Mouse (Mus musculus) urinary bladder, postnatal 4 days (tissue): ENCODE data around the gene Supt6.
A peak's percentile ranks its signal among the peaks of the same experiment; 100 is the strongest.
"Not testable (repeated sequence)": the region's sequence is repeated elsewhere in the genome, so short reads cannot be mapped to it uniquely, and the experiment has no call there.

ENCODE experiments used
- DNase-seq, 2 experiments: peaks; one replicate each; pipeline ENCODE4 v3.0.0; 2021 to 2022; ENCODE audit warnings: low spot score in 2 of 2

Supt6 gene

DNA sequence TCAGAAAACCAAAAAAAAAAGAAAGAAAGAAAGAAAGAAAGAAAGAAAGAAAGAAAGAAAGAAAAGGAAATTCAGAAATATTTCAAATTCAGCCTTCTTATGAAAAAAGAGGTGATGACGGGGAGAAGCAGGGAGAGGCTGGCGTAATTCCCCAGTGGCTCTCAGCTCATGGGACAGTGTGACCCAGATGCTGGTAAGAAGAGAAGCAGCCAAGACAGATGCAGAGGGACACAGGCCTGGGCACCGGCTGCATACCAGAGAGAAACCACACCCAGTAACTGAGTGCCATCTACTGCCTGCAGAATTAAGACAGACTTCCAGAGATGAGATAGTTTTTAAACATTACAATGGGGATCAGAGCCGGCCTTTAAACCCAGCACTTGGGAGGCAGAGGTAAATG lies 22.2 kb downstream of the Supt6 start:
- DNase-seq: no peak

DNA sequence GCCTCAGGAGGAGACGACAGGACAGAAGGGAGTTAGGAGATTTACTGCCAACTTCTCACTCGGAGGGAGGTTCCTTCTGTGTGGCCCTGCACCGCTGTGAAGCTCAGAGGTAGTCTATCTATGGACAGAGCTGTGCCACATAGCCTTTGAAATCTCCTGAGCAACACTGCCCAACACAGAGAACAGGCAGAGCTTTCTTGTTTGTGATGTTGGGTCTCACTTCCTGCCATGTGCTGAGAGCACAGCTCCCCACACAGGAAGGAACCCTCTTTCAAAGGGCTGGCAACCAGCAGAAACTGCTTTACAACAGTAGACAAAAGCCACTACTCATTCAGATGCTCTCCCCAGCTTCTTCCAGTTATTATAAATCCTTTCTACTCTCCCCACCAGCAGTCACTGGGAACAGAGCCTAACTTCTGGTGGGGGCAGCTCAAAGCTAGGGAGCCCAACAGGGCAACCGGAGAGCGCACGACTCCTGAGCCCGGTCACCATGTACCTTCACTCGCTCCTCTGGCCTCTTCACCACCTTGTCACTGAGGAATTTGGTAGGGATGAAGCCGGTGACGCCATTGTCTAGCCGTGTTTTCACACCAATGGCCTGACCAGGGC lies 30.0 kb downstream of the Supt6 start:
- DNase-seq: no peak

DNA sequence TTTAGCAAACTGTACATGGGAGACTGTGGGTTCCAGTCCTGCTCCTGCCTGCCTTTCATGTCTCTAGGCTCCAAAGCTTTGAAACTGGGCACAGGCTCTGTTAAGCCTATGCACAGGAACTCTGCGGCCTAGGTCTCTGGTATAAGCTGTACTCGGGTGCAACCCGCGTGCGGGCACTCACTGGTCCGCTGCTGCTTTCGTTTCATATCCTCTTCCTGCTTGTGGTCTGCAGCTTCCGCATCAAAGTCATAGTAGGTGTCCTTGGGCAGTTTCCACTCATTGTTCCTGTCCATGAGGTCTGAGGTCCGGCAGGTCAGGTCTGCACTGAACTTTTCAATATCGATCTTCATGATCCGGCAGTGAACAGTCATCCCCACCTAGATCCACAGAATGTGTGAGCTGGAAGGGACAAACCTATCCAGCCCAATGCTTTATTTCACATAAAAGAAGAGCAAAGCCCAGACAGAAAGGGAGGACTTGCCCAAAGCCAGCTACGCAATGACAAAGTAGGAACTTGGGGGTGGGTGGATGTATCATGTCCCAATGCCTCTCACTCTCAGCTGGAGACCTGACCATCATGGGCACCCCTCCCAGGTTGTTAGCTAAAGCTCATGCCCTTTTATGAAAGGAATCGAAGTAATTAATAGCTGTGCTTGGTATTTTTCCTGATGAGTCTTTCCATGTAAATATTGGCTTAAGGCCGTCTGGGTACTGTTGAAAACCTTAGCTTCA lies 32.5 kb downstream of the Supt6 start:
- DNase-seq: no peak

DNA sequence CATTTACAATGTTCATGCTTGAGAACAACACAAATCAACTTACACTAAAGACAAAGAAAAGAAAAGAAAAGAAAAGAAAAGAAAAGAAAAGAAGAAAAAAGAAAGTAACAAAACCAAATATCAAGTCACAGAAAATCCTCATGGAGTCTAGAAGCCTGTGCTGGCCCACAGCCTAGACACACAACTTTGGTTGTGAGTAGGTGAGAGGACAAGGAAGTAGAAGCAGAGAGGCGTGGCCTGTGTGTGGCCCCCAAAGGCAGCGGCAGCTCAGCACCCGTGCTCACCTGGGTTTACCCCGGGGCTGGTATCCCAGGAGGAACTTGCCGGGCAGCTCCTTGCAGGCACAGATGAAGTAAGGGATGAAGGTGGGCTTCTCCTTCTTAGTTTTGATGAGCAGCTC lies 34.3 kb downstream of the Supt6 start:
- DNase-seq: no peak

DNA sequence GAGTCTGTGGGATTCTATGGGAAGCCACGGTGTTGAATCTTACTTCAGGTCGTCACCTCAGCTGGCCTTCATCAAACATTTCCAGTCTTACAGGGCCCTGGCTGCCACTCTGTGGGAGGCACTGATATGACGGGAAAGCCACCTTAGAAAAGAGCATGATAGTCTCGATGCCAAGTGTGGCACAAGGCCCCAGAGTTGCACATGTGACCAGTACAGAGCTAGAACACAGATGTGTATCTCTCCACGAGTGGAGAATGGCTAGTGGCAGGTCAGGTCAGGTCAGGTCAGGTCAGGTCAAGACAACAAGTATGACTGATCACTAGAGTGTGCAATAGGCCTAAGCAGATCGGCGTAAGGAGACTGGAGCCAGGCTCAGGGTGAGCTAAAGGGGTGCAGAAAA lies 35.2 kb downstream of the Supt6 start:
- DNase-seq: no peak

DNA sequence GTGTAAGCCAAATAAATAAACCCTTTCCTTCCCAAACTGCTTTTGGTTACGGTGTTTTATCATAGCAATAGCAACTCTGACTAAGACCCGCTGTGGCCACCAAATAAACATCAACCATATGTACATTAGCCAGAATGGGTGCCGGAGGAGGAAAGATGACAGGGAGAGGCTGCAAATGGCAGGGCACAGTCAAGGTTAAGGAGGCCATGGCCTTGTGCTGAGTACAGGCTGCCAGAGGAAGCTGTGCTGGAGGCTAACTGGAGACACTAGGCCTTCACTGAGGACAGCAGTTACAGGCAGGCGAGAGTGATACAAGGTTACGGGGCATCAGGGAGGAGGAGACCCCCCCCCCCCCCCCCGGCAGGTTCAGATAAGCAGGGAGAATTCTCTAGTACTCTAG lies 35.9 kb downstream of the Supt6 start:
- no peak for DNase-seq

DNA sequence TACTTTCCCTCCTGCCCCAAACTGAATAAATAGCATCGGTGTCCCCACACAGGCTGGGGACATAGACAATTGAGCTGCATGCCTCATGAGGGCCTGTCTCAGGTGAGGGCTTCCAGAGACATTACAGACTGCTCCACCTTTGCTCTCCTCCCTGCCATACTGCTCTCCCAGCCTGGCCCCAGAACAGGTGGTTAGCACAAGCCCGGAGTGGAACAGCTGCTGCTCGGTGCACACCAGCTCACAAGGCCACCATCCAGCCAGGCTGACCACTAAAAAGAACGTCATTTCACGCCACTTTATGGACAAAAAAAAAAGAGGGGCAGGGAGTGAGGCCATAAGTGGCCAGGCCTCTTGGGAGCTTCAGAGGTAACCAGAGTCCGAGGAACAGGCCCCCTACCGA lies 38.6 kb downstream of the Supt6 start:
- no peak for DNase-seq

DNA sequence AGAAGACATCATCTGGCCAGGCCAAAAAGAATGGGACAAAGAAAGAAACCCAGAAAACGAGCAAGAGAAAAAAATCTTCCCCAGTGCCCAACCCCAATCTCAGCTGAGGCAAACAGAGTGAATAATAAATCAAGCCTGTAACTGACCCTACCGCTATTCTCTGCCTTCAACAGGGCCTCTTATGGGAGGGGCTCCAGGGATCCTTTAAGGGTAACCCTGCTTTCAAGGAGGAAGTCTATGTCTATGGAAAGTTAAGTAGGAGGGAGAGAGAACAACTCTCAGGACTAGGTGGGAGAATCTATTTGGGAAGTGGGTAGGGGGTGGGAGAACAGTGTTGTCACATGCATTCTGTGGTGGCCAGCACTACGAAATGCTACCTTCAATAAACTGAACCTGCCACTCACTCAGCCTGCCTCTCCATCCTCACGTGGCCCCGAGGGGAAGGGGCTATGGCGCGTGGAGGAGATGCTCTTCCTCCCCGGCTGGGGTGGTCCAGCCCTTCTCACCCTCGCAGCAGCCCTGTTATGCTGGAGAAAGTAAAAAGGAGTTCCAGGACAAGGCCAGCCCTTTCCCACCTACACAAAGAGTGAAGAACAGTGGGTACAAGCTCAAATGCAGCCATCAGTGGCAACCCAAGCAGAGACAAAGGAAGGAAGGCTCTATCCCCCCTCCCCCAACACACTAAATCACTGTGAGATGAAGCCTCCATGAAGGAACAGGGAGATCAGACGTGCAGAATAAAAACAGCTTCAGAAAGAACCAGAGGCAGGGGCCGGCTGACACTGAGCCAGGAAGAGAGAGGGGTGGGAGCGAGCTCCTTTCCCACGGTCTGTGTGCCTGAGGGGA lies 40.2 kb downstream of the Supt6 start:
- DNase-seq: no peak

DNA sequence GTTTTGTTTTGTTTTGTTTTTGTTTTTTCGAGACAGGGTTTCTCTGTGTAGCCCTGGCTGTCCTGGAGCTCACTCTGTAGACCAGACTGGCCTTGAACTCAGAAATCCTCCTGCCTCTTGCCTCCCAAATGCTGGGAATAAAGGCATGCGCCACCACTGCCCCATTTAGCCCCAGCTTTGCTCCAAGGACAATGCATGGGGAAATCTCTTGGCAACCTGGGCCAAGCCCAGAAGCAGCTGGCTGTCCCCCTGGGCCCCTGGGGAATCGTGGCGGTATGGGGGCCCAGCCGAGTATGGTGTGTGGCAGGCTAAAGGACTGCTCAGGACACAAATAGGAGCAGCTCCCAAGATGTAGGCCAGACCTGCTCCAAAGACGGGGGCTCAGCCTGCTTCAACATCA lies 41.5 kb downstream of the Supt6 start:
- no peak for DNase-seq

DNA sequence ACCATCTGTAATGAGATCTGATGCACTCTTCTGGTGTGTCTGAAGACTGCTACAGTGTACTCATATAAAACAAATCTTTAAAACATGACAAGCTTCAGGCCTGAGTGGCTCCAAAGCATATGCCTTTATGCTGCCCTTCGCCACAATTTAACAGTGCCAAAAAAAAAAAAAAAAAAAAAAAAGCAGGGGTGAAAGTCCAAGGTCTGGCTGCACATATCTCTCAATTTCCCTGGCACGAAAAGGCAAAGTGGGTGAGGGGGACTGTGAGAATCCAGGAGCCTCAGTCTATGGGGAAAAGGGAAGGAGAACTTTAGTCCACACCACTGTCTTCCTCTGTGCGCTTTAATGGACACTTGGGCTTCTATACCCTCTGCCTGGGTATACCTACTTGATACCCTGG lies 43.4 kb downstream of the Supt6 start:
- no peak for DNase-seq

DNA sequence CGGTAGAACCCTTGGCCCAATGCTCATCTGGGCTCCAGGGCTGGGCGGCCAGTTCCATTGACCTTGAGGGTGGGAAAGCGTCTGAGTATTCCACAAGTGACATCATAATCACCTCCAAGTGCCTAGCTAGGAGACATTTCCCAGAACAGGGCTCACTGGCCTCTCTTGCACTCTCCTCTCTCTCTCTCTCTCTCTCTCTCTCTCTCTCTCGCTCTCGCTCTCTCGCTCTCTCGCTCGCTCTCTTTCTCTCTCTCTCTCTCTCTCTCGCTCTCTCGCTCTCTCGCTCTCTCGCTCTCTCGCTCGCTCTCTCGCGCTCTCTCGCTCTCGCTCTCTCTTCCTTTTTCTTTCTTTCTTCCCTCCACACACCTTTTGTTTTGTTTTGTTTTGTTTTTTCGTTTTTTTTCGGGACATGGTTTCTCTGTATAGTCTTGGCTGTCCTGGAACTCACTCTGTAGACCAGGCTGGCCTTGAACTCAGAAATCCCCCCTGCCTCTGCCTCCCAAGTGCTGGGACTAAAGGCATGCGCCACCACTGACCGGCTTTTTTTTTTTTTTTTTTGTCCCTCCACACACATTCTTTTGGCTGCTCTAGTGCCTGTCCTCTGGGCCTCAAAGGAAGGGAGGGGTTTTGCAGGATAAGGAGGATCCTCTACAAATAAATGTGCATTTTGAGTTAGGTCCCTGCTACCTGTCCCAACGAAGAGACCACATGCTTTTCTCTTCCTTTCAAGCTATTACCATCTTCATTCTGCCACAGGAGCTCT lies 50.5 kb downstream of the Supt6 start:
- no peak for DNase-seq

DNA sequence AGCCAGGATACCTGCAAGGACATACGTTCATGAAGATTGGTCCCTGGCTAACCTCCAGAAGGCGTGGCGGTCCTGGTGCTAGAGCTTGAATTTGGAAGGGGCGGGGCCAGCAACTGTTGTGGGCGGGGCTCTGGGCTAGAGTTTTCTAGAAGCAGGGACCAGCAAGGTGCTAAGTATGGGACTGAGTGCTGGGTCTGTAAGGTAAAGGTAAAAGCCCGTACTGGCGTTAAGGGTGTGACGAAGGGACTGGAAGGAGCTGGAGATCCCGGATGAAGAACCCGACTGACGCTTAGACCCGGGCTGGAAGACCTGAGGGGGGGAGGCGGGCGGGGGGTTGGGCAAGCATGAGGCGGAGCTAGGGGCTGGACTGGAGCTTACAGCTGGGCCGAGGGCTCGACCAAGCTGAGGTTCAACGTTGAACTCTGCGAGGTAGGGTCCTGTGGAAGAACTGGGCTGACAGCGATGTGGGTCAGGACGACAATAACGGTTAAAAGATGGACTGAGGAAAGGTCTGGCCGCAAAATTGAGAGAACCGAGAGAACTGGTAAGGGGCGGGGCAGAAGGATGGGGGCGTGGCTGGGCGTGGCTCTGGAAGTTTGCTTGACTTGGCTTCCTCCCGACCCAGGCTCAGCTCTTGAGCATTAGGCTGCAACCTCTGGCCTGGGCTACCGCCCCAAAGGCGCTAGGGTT lies 51.2 kb downstream of the Supt6 start:
- peak; percentile 76 to 86 for DNase-seq

DNA sequence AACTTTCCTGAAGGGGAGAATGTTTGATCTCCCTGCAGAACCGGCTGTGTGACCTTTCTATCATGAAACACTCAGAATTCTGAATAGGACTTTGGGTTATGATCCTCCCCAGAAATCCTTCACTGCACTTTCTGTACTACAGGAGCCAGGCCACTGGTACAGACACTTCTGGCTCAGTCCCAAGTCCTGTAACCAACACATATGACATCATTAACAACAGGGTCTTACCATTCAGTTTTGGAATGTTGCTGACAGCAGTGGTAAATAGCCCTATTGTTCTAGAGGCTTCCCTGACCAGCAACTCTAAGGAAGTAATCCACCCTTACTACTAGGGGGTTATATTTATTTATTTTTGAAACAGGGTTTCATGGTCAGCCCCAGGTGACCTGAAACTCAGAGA lies 52.7 kb downstream of the Supt6 start, which contains the start of gene Proca1:
TSS of gene Proca1 (plus strand) at position 280 of the 400 bp plus-strand sequence.
- DNase-seq: no peak

DNA sequence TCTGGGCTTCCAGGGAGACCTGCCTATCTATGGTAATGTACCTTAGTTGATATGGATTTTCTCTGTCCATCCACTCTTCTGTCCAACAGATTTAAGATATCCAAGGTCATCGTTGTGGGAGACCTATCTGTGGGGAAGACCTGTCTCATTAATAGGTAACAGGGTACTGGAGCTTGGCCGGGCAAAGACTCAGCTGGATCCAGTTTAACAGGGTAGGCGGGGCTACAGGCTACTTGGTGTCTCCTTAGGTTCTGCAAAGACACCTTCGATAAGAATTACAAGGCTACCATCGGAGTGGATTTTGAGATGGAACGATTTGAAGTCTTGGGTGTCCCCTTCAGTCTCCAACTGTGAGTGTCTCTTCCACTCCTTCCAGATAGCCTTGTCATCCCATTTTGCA lies 55.7 kb downstream of the Supt6 start:
- no peak for DNase-seq

DNA sequence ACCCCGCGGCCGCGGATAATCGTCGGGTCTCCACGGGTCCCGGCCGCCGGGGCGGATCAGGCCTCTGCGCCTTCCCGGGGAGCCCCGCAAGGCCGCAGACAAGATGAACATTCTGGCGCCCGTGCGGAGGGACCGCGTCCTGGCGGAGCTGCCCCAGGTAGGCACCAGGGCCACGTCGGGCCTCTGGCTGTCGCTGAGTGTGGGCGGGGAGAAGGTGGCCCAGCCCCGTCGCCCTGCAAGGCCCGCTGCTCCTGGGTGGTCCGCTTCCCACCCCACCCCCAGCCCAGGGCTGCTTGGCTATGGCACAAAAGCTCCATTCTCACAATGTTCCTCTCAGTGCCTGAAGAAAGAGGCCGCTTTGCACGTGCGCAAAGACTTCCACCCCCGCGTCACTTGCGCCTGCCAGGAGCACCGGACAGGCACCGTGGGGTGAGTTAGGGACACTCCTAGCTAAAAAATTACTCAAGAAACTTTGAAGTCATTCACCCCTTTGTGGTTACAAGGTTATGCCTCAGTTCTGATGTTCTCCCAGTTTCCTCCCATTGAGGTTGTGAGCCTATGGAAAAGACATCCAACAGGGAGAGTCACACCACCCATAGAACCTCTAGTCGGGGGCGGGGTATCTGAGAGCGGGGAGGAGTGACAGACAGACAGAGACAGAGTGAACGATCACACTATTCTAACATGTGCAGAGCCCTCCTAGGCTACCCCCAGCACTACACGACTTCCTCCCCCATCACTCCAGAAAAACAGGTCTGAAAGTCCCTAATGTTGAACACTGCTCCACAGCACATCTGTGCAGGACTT lies 56.4 kb downstream of the Supt6 start:
- peak; percentile 79 to 80 for DNase-seq

DNA sequence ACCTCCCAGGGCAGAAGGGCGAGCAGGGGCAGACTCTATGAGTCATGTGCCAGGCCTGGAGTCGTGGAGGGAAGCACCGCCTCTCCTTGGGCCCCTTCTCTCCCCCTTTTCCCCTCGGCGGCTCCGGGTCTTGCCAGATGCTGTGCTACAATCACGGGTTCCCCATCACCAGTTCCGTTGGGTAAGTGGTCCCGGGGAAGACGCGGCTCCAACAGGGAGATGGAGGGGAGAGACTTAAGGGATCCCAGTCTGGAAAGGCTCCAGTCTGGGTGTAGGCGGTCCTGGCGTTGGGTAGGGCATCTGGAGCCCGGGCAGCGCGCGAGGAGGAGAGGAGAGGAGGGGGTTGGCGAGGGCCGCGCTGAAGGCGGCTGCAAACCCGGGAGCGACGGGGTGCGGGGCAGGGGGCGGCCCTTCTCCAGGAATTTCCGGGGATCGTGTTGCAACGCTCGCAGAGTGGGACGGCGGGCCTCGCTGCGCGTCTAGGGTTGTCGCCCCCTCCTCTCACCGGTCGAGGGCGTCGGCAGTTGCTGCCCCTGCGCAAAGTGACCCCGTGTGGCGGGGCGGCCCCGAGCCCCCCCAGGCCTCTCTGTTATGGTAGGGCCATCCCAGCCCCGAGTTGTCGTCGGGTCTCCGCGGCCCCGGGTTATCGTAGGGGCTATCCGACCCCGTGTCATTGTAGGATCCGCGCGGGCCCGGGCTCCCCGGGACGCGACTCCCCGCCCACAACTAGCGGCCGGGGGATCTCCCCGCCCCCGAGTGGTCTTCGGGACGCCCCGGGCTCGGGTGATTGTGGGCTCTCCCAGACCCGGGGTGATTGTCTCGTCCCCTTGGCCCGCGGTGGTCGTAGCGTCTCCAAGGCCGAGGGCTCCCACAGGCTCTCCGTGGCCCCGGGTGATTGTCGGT lies 57.2 kb downstream of the Supt6 start, which contains the start of gene Rab34:
TSS of gene Rab34 (plus strand) at position 100 of the 903 bp plus-strand sequence.
- DNase-seq: peak; percentile 80 to 89

DNA sequence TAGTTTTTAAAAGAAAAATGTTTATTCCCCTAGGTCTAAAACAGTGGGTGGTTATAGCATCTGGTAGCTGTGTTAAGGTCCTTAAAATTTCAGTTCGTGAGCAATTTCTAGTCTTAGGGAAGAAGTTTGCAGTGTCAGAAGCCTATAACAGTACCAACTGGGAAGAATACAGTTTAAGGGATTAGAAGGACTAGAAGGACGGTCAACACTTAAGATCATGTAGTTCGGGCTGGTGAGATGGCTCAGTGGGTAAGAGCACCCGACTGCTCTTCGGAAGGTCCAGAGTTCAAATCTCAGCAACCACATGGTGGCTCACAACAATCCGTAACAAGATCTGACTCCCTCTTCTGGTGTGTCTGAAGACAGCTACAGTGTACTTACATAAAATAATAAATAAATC lies 61.1 kb downstream of the Supt6 start:
- DNase-seq: not testable (repeated sequence)

DNA sequence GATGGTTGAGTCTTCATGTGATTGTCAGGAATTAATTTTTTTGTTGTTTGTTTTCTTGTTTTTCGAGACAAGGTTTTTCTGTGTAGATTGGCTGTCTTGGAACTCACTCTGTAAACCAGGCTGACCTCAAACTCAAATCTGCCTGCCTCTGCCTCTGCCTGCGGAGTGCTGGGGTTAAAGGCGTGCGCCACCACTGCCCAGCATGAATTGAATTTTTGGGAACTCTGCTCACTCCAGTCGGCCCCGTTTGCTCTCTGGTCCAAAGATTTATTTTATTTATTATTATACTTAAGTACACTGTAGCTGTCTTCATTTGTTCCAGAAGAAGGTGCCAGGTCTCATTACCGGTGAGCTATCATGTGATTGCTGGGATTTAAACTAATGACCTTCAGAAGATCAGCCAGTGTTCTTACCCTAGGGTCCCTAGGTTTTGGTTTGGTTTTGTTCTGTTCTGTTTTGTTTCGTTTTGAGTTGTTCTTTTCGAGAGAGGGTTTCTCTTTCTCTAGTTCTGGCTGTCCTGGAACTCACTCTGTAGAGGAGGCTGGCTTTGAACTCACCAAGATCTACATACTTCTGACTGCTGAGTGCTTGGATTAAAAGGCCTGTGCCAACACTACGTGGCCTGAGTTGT lies 61.8 kb downstream of the Supt6 start:
- DNase-seq: no peak
